Mouse (Mus musculus): ENCODE results near the gene Dync1i1. TPM values are rescaled to one million over a fixed set of nuclear protein-coding genes. Genes with fewer than 3 reads are reported as not detected.
"Not testable (repeated sequence)": the region's sequence is repeated elsewhere in the genome, so short reads cannot be mapped to it uniquely, and the experiment has no call there.

Dync1i1 gene
- 10.3 and 13.2 TPM in 2 replicates for polyA plus RNA-seq (2014; fragmentation: Nextera tagmentation; extraction: Ambion mirVana)

GRCm38 (mm10) chr6:5725611-5726236, at the start of gene Dync1i1:
Gene Dync1i1 (plus strand): TSS chr6:5725639.
- DNase-seq (peak; percentile 77), ATAC-seq (ENCODE audit: low FRiP score, low TSS enrichment) (peak; percentile 85)
- peak within 1 kb of the TSS; percentile 57 for H3K9ac ChIP-seq (replicated peaks; ENCODE audit: low read length)
- no peaks in the 10 kb centered on the region for H3K9me3 ChIP-seq (ENCODE audit: control insufficient read depth, low read length)
- 0 out of 2 replicates have a peak, but pooled peaks cover 2% of the 10 kb centered on the region for H3K27me3 ChIP-seq (ENCODE audit: control insufficient read depth, insufficient read depth, low read length)
- no peaks in the 10 kb centered on the region for H3K36me3 ChIP-seq (ENCODE audit: control insufficient read depth, insufficient read depth, low read length)
- 2% methylated on average over 38 of the region's 40 CpGs for WGBS
- no peak within 1 kb of the TSS for H3K27ac ChIP-seq (replicated peaks; ENCODE audit: low read depth, low read length)
- peak within 1 kb of the TSS; percentile 77 for H3K4me2 ChIP-seq (ENCODE audit: low read length)
- 0 out of 2 replicates have a peak, but pooled peaks cover 9% of the 10 kb centered on the region for H3K4me1 ChIP-seq (ENCODE audit: control insufficient read depth, insufficient read depth, low read length)
- peak within 1 kb of the TSS; percentile 52 for H3K4me3 ChIP-seq (replicated peaks; ENCODE audit: low read depth, low read length)

DNA sequence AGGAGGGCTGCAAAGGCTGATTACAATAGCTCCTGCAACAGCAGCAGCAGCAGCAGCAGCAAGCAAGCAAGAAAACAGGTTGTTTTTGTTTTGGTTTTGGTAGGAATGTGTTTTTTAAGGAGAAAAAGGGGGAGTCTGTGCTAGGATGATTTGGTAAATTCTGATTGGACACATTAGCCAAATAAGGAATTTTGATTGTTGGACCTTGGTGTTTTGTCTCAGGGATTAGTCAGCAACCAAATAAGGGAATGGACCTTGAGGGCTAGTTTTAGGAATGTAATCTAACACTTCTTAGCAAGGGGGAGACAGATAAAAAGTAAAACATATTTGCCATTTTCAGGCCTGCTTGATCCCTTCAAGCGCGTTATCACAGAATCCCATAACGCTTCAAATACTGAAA, 45.7 kb upstream of the Dync1i1 start:
- DNase-seq: no peak
- H3K9me3 ChIP-seq (ENCODE audit: control insufficient read depth, low read length): no peaks in the 10 kb centered on the region
- WGBS: 89% methylated on average over 3 of the region's 3 CpGs
- no peak overlapping the region for H3K4me3 ChIP-seq (replicated peaks; ENCODE audit: low read depth, low read length)
- H3K27me3 ChIP-seq (ENCODE audit: control insufficient read depth, insufficient read depth, low read length): no peaks in the 10 kb centered on the region
- no peak for ATAC-seq (ENCODE audit: low FRiP score, low TSS enrichment)
- no peaks in the 10 kb centered on the region for H3K4me1 ChIP-seq (ENCODE audit: control insufficient read depth, insufficient read depth, low read length)
- H3K36me3 ChIP-seq (ENCODE audit: control insufficient read depth, insufficient read depth, low read length): no peaks in the 10 kb centered on the region
- no peak overlapping the region for H3K27ac ChIP-seq (replicated peaks; ENCODE audit: low read depth, low read length)
- H3K4me2 ChIP-seq (ENCODE audit: low read length): no peak overlapping the region
- H3K9ac ChIP-seq (replicated peaks; ENCODE audit: low read length): no peak overlapping the region

- WGBS: 93% methylated on average over 2 of the region's 2 CpGs
- DNase-seq: no peak
- Histone ChIP-seq H3K9ac (replicated peaks; ENCODE audit: low read length) (no peak overlapping the region), H3K36me3 (ENCODE audit: control insufficient read depth, insufficient read depth, low read length) (no peaks in the 10 kb centered on the region), H3K4me2 (ENCODE audit: low read length) (no peak overlapping the region), H3K27ac (replicated peaks; ENCODE audit: low read depth, low read length) (no peak overlapping the region), H3K9me3 (ENCODE audit: control insufficient read depth, low read length) (no peaks in the 10 kb centered on the region), H3K4me3 (replicated peaks; ENCODE audit: low read depth, low read length) (no peak overlapping the region), H3K4me1 (ENCODE audit: control insufficient read depth, insufficient read depth, low read length) (no peaks in the 10 kb centered on the region), H3K27me3 (ENCODE audit: control insufficient read depth, insufficient read depth, low read length) (no peaks in the 10 kb centered on the region)
- ATAC-seq (ENCODE audit: low FRiP score, low TSS enrichment): no peak
Measured at GRCm38 (mm10) chr6:5701826-5702225, 23.6 kb upstream of the Dync1i1 start.

GRCm38 (mm10) chr6:5707894-5708293, 17.5 kb upstream of the Dync1i1 start:
- not testable (repeated sequence) for H3K9ac ChIP-seq (replicated peaks; ENCODE audit: low read length); H3K9me3 ChIP-seq (ENCODE audit: control insufficient read depth, low read length); H3K27ac ChIP-seq (replicated peaks; ENCODE audit: low read depth, low read length); H3K4me1 ChIP-seq (ENCODE audit: control insufficient read depth, insufficient read depth, low read length); H3K27me3 ChIP-seq (ENCODE audit: control insufficient read depth, insufficient read depth, low read length); H3K4me2 ChIP-seq (ENCODE audit: low read length); H3K36me3 ChIP-seq (ENCODE audit: control insufficient read depth, insufficient read depth, low read length); ATAC-seq (ENCODE audit: low FRiP score, low TSS enrichment); H3K4me3 ChIP-seq (replicated peaks; ENCODE audit: low read depth, low read length); DNase-seq
- WGBS: 28% methylated on average over 3 of the region's 3 CpGs

- ATAC-seq (ENCODE audit: low FRiP score, low TSS enrichment) (no peak), DNase-seq (no peak)
- Histone ChIP-seq H3K36me3 (ENCODE audit: control insufficient read depth, insufficient read depth, low read length) (no peaks in the 10 kb centered on the region), H3K9ac (replicated peaks; ENCODE audit: low read length) (no peak overlapping the region), H3K4me3 (replicated peaks; ENCODE audit: low read depth, low read length) (no peak overlapping the region), H3K9me3 (ENCODE audit: control insufficient read depth, low read length) (no peaks in the 10 kb centered on the region), H3K4me1 (ENCODE audit: control insufficient read depth, insufficient read depth, low read length) (no peaks in the 10 kb centered on the region), H3K4me2 (ENCODE audit: low read length) (no peak overlapping the region), H3K27me3 (ENCODE audit: control insufficient read depth, insufficient read depth, low read length) (no peaks in the 10 kb centered on the region), H3K27ac (replicated peaks; ENCODE audit: low read depth, low read length) (no peak overlapping the region)
- 83% methylated on average over 3 of the region's 3 CpGs for WGBS
Measured at GRCm38 (mm10) chr6:5710063-5710605, 15.3 kb upstream of the Dync1i1 start.

DNA sequence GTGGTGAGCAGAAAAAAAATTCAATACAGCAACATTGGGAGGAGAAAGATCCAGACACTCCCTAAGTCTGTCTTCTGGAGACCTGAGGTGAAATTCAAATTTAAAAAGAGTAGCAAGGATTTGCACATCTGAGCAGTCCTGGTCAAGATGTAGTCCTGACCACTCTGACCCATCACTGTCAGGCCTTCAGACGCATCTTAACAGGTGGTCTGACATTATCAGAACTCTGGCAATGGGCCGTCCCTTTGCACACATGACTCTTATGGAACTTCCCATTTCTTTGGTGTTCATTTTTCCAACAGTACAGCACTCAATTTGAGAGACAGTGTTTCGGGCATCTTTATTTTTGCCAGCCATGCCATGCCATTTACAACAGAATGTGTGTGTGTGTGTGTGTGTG, 12.8 kb upstream of the Dync1i1 start:
- no peaks in the 10 kb centered on the region for H3K27me3 ChIP-seq (ENCODE audit: control insufficient read depth, insufficient read depth, low read length)
- no peaks in the 10 kb centered on the region for H3K36me3 ChIP-seq (ENCODE audit: control insufficient read depth, insufficient read depth, low read length)
- no peak overlapping the region for H3K27ac ChIP-seq (replicated peaks; ENCODE audit: low read depth, low read length)
- H3K4me1 ChIP-seq (ENCODE audit: control insufficient read depth, insufficient read depth, low read length): no peaks in the 10 kb centered on the region
- H3K9ac ChIP-seq (replicated peaks; ENCODE audit: low read length): no peak overlapping the region
- ATAC-seq (ENCODE audit: low FRiP score, low TSS enrichment) (no peak), DNase-seq (no peak)
- no peaks in the 10 kb centered on the region for H3K9me3 ChIP-seq (ENCODE audit: control insufficient read depth, low read length)
- WGBS: 88% methylated on average over 3 of the region's 3 CpGs
- no peak overlapping the region for H3K4me2 ChIP-seq (ENCODE audit: low read length)
- H3K4me3 ChIP-seq (replicated peaks; ENCODE audit: low read depth, low read length): no peak overlapping the region

DNA sequence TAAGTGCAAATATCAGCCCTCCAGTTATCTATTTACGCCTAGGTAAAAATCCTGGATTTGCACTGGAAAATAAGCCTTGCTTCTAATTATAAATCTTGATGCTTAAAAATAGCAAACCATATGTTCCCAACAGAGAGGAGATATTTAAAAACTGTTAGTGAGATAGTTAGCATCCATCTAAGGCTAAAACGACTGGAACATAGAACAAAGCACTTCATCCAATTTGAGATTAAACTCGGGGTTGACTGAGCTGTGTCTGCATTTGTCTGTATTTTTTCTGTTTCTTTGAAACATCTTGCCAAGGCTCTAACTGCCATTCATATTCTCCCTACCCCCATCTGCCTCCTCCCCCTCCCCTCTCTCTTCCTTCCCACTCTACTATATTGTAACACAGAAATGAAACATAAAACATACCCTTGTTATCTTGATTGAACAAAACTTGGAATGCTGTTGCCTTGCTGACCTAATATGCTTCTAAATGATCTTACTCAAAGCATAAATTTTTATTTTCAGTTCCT, 10.3 kb upstream of the Dync1i1 start:
- Histone ChIP-seq H3K9ac (replicated peaks; ENCODE audit: low read length) (no peak overlapping the region), H3K9me3 (ENCODE audit: control insufficient read depth, low read length) (no peaks in the 10 kb centered on the region), H3K27me3 (ENCODE audit: control insufficient read depth, insufficient read depth, low read length) (no peaks in the 10 kb centered on the region), H3K36me3 (ENCODE audit: control insufficient read depth, insufficient read depth, low read length) (no peaks in the 10 kb centered on the region), H3K4me1 (ENCODE audit: control insufficient read depth, insufficient read depth, low read length) (no peaks in the 10 kb centered on the region), H3K27ac (replicated peaks; ENCODE audit: low read depth, low read length) (no peak overlapping the region), H3K4me2 (ENCODE audit: low read length) (no peak overlapping the region), H3K4me3 (replicated peaks; ENCODE audit: low read depth, low read length) (no peak overlapping the region)
- WGBS: 80% methylated on average over 3 of the region's 3 CpGs
- ATAC-seq (ENCODE audit: low FRiP score, low TSS enrichment) (no peak), DNase-seq (no peak)

- no peak for ATAC-seq (ENCODE audit: low FRiP score, low TSS enrichment)
- WGBS: 78% methylated on average over 2 of the region's 2 CpGs
- no peaks in the 10 kb centered on the region for H3K4me1 ChIP-seq (ENCODE audit: control insufficient read depth, insufficient read depth, low read length)
Measured at GRCm38 (mm10) chr6:5718955-5719354, 6.5 kb upstream of the Dync1i1 start.

DNA sequence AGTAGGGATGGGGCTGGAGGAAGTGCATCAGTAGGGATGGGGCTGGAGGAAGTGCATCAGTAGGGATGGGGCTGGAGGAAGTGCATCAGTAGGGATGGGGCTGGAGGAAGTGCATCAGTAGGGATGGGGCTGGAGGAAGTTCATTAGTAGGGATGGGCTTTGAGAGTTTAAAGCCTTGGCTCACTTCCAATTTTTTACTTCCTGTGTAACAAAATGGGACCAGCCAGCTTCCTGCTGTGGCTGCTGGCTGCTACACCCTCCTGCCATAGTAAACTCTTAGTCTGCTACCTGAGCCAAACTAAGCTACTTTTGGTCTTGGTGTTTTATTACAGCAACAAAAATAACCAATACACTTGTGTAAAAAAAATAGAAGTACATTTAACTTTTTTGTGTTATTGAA, 4.7 kb upstream of the Dync1i1 start:
- H3K9me3 ChIP-seq (ENCODE audit: control insufficient read depth, low read length): not testable (repeated sequence)

More at GRCm38 (mm10) chr6:5718955-5719354, 6.5 kb upstream of the Dync1i1 start:
- DNase-seq: no peak
- Histone ChIP-seq H3K36me3 (ENCODE audit: control insufficient read depth, insufficient read depth, low read length) (no peaks in the 10 kb centered on the region), H3K9me3 (ENCODE audit: control insufficient read depth, low read length) (no peaks in the 10 kb centered on the region), H3K4me3 (replicated peaks; ENCODE audit: low read depth, low read length) (no peak overlapping the region), H3K4me2 (ENCODE audit: low read length) (no peak overlapping the region), H3K9ac (replicated peaks; ENCODE audit: low read length) (no peak overlapping the region), H3K27me3 (ENCODE audit: control insufficient read depth, insufficient read depth, low read length) (no peaks in the 10 kb centered on the region), H3K27ac (replicated peaks; ENCODE audit: low read depth, low read length) (no peak overlapping the region)

More for the DNA sequence above, 4.7 kb upstream of the Dync1i1 start:
- H3K36me3 ChIP-seq (ENCODE audit: control insufficient read depth, insufficient read depth, low read length); ATAC-seq (ENCODE audit: low FRiP score, low TSS enrichment); H3K4me2 ChIP-seq (ENCODE audit: low read length); H3K27ac ChIP-seq (replicated peaks; ENCODE audit: low read depth, low read length); DNase-seq; H3K27me3 ChIP-seq (ENCODE audit: control insufficient read depth, insufficient read depth, low read length); H3K4me3 ChIP-seq (replicated peaks; ENCODE audit: low read depth, low read length); H3K9ac ChIP-seq (replicated peaks; ENCODE audit: low read length); H3K4me1 ChIP-seq (ENCODE audit: control insufficient read depth, insufficient read depth, low read length): not testable (repeated sequence)
